Mouse (Mus musculus) heart, postnatal 0 days (tissue): ENCODE measurements around the gene Fgfr2. TPM values are rescaled to one million over a fixed set of nuclear protein-coding genes. Genes with fewer than 3 reads are reported as not detected.

Experiments used
- ATAC-seq: fragments of 200-750 bp; cut with Nextera tagmentation; 2 replicates; pipeline ENCODE4 v1.8.0; 2017; ENCODE audit warnings: low read depth, moderate number of reproducible peaks, moderate library complexity; ENCODE audit not compliant: insufficient read depth
- DNase-seq: peaks from one replicate; pipeline ENCODE4 v3.0.0-alpha.2; 2016; ENCODE audit warnings: low spot score
- H3K27ac ChIP-seq: fragments of 300-500 bp; sonication (generic); 2 replicates; pipeline ENCODE4 v1.5.1; 2014; ENCODE audit warnings: low read depth, mild to moderate bottlenecking
- H3K27me3 ChIP-seq: fragments of 300-500 bp; sonication (generic); 2 replicates; pipeline ENCODE4 v1.6.1; 2014; ENCODE audit warnings: low read length, mixed read lengths; ENCODE audit not compliant: control insufficient read depth, insufficient read depth
- H3K36me3 ChIP-seq: fragments of 300-500 bp; sonication (generic); replicated peaks from 2 replicates; pipeline ENCODE4 v1.6.1; 2014; ENCODE audit warnings: low read length, mixed read lengths; ENCODE audit not compliant: control insufficient read depth, insufficient read depth
- H3K4me1 ChIP-seq: fragments of 300-500 bp; sonication (generic); 2 replicates; pipeline ENCODE4 v1.6.1; 2014; ENCODE audit warnings: antibody characterized with exemption; ENCODE audit not compliant: control insufficient read depth, insufficient read depth
- H3K4me2 ChIP-seq: fragments of 300-500 bp; sonication (generic); 2 replicates; pipeline ENCODE4 v1.6.1; 2014; ENCODE audit warnings: low read depth, mild to moderate bottlenecking, low read length, moderate library complexity
- H3K4me3 ChIP-seq: fragments of 300-500 bp; sonication (generic); 2 replicates; pipeline ENCODE4 v1.5.1; 2014; ENCODE audit warnings: low read depth, low read length
- H3K9ac ChIP-seq: fragments of 300-500 bp; sonication (generic); replicated peaks from 2 replicates; pipeline ENCODE4 v1.6.1; 2014; ENCODE audit warnings: low read depth, low read length, mixed read lengths
- H3K9me3 ChIP-seq: fragments of 300-500 bp; sonication (generic); replicated peaks from 2 replicates; pipeline ENCODE4 v1.6.1; 2016; ENCODE audit warnings: low read length; ENCODE audit not compliant: control insufficient read depth
- CTCF ChIP-seq: IDR thresholded peaks from 2 replicates; pipeline ENCODE4 v1.5.1; 2016; ENCODE audit warnings: antibody characterized with exemption, control low read depth, low read depth
- EP300 ChIP-seq: IDR thresholded peaks from 2 replicates; pipeline ENCODE4 v1.6.1; 2016; ENCODE audit warnings: antibody characterized with exemption, low read depth
- WGBS: fragments of 180-500 bp; shearing (Covaris S2); extraction: QIAGEN DNeasy Blood & Tissue Kit; methylation state at CpG from one replicate; pipeline ENCODE4 v1.1.7; 2014; 5-methylcytosine and 5-hydroxymethylcytosine counted together
- polyA plus RNA-seq: library from polyadenylated mRNA; unstranded; fragments of >200 nt; fragmentation: Nextera tagmentation; extraction: Ambion mirVana; gene quantifications from 2 replicates; pipeline ENCODE4 v1.2.1, GENCODE M21; 2015
- total RNA-seq: library from RNA; depleted of rRNA; stranded (reverse); fragments of >200 nt; gene quantifications from 2 replicates; pipeline ENCODE4 v1.2.3, GENCODE M21; 2014; ENCODE audit warnings: low replicate concordance

The Fgfr2 gene
- total and polyA plus RNA-seq, 2 experiments from 2014 or later: 3.8 to 11.5 TPM

GRCm38 (mm10) chr7:132888518-132889249 is 234.5 kb downstream of the Fgfr2 start:
- ATAC-seq (no peak), DNase-seq (no peak)
- H3K36me3 ChIP-seq: peaks cover 15% of the 10 kb centered on the region
- no peak overlapping the region for H3K9ac ChIP-seq
- H3K4me1 ChIP-seq: no peaks in the 10 kb centered on the region; the same call in 1 of the 2 replicates
- 66% methylated on average over 4 of the region's 4 CpGs for whole genome bisulfite sequencing
- H3K4me2 ChIP-seq: no peak overlapping the region
- no peaks in the 10 kb centered on the region for H3K27me3 ChIP-seq
- no peak for TF ChIP-seq EP300
- no peak for TF ChIP-seq CTCF
- H3K4me3 ChIP-seq: no peak overlapping the region
- H3K27ac ChIP-seq: no peak overlapping the region
- no peaks in the 10 kb centered on the region for H3K9me3 ChIP-seq

GRCm38 (mm10) chr7:132888052-132888451 is 235.1 kb downstream of the Fgfr2 start:
- Histone ChIP-seq H3K4me1 (no peaks in the 10 kb centered on the region; the same call in 1 of the 2 replicates), H3K36me3 (peaks cover 21% of the 10 kb centered on the region), H3K4me2 (no peak overlapping the region), H3K4me3 (no peak overlapping the region), H3K27me3 (no peaks in the 10 kb centered on the region), H3K27ac (no peak overlapping the region), H3K9ac (no peak overlapping the region), H3K9me3 (no peaks in the 10 kb centered on the region)
- TF ChIP-seq CTCF: no peak
- TF ChIP-seq EP300: no peak
- 54% methylated on average over 3 of the region's 3 CpGs for WGBS
- ATAC-seq: no peak
- DNase-seq: no peak

GRCm38 (mm10) chr7:132887019-132887804 is 235.9 kb downstream of the Fgfr2 start:
- H3K9ac ChIP-seq: no peak overlapping the region
- H3K4me2 ChIP-seq: no peak overlapping the region
- H3K27ac ChIP-seq: no peak overlapping the region
- no peaks in the 10 kb centered on the region for H3K27me3 ChIP-seq
- ATAC-seq (no peak), DNase-seq (no peak)
- no peaks in the 10 kb centered on the region for H3K9me3 ChIP-seq
- no peaks in the 10 kb centered on the region; the same call in 1 of the 2 replicates for H3K4me1 ChIP-seq
- TF ChIP-seq CTCF (no peak), EP300 (no peak)
- H3K4me3 ChIP-seq: no peak overlapping the region
- peaks cover 28% of the 10 kb centered on the region for H3K36me3 ChIP-seq
- 59% methylated on average over 7 of the region's 7 CpGs for WGBS

DNA sequence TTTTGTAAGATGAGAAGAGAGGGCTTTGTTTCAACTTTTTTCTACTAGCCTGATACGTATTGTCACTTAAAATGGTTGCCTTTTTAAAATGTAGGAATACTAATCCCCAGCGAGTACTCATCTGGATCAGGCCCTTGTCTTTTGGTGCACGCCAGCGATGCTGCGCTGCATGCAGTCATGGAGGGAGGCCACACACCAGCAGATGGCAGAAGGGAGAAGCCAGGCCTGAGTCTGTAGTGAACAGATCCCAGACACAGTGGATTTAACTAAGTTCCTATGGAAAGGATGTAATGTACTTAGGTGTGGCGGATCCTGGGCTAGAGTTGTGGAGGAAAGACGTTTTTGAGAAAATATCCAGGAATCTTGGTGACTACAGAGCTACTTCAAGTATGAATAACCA is 239.1 kb downstream of the Fgfr2 start:
- no peaks in the 10 kb centered on the region for H3K27me3 ChIP-seq
- H3K36me3 ChIP-seq: peaks cover 56% of the 10 kb centered on the region
- H3K4me1 ChIP-seq: no peaks in the 10 kb centered on the region; the same call in 1 of the 2 replicates
- TF ChIP-seq CTCF: peak; percentile 34
- TF ChIP-seq EP300: no peak
- WGBS: 91% methylated on average over 7 of the region's 7 CpGs
- H3K27ac ChIP-seq: no peak overlapping the region
- no peak overlapping the region for H3K4me3 ChIP-seq
- ATAC-seq (no peak), DNase-seq (no peak)
- H3K4me2 ChIP-seq: no peak overlapping the region
- no peaks in the 10 kb centered on the region for H3K9me3 ChIP-seq
- no peak overlapping the region for H3K9ac ChIP-seq

DNA sequence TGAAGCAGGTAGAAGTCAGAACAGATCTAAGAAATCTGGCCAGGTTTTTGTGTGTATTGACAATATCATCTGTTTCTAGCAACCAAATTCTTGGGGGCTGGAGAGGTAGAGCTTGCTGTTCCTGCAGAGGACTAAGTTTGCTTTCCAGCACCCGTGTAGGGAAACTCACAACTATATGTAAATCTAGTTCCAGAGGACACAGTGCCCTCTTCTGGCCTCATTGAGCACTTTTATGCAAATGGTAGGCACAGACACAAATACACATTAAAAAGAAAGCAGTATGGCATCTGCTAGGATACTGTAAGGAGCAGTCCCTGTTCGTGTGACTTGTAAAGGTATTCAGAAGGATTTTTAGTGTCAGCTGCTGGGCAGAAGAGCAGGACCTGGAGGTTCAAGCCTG is 240.8 kb downstream of the Fgfr2 start:
- no peaks in the 10 kb centered on the region for H3K9me3 ChIP-seq
- TF ChIP-seq CTCF (peak; percentile 29), EP300 (no peak)
- no peaks in the 10 kb centered on the region for H3K27me3 ChIP-seq
- no peak for DNase-seq
- no peak overlapping the region for H3K9ac ChIP-seq
- H3K36me3 ChIP-seq: peaks cover 72% of the 10 kb centered on the region
- WGBS: 67% methylated on average over 2 of the region's 2 CpGs
- no peak overlapping the region for H3K4me2 ChIP-seq
- H3K27ac ChIP-seq: no peak overlapping the region
- no peak for ATAC-seq
- no peaks in the 10 kb centered on the region for H3K4me1 ChIP-seq
- H3K4me3 ChIP-seq: no peak overlapping the region
